22 mouse cellular contexts compared by ENCODE assay signal in the genomic region with DNA sequence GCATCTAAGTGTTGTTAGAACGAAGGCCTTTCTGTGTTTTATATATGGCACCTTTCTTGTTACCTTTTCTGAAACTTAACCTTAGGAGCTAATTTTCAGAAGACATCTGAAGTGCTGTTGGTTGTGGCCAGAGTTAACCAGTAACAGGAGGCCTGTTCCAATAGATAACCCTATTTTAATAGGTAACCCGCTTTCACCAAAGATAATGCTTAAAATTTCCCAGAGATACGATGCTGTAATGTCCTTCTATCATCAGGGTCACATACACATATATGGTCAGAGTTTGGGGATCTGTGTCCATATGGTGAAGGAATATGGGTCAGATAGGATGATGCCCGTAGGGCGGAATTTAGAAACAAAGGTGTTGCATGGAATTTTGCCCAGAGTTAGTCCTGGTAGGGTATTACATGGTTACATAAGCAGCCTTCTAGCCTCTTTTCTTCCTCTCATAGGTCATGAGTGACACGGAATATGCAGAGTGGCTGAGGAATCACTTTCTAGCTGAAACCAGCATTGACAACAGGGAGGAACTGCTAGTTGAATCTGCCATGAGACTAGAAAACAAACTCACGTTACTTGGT.
DNase-seq lines count a peak whose midpoint lies in the region; ATAC-seq and TF ChIP-seq lines count a peak whose summit lies in the region.
"Had no signal": no experiment of that assay in that cellular context is flagged by ENCODE, and none has a peak within 500 bp of the region (broad histone marks: within the 10 kb centered on the region; RNA-seq: fewer than 3 reads in every experiment).

No protein-coding gene starts in this region.

- no peak for TF ChIP-seq CTCF in kidney, postnatal 0 days (IDR thresholded peaks at IDR 0.05; ENCODE audit: low read depth)

- peaks cover 18% of the 10 kb centered on the region; the same call in 1 of the 2 replicates for H3K36me3 ChIP-seq in kidney, postnatal 0 days (ENCODE audit: insufficient read depth, low read length)
- no peaks in the 10 kb centered on the region for H3K36me3 ChIP-seq in forebrain, embryonic 12.5 days (replicated peaks)

- no peak overlapping the region for H3K4me3 ChIP-seq in kidney, postnatal 0 days (replicated peaks; ENCODE audit: low read depth, low read length)
- H3K4me3 ChIP-seq in forebrain, embryonic 12.5 days (replicated peaks) = no peak overlapping the region
- H3K4me3 ChIP-seq: embryonic facial prominence, embryonic 10.5 days; embryonic facial prominence, embryonic 15.5 days; heart, adult 2 months; heart, embryonic 12.5 days; layer of hippocampus, adult 2 months; liver, embryonic 12.5 days; megakaryocyte, embryonic 14.5 days had no signal

- H3K4me2 ChIP-seq in kidney, postnatal 0 days (ENCODE audit: low read length) = no peak overlapping the region; the same call in 1 of the 2 replicates
- H3K4me2 ChIP-seq in forebrain, embryonic 12.5 days = no peak overlapping the region
- H3K4me2 ChIP-seq: embryonic facial prominence, embryonic 15.5 days; heart, embryonic 12.5 days; hindbrain, embryonic 14.5 days; liver, embryonic 12.5 days had no signal

- WGBS in kidney, postnatal 0 days = 83% methylated on average over 7 of the region's 7 CpGs
- 95% methylated on average over 7 of the region's 7 CpGs for WGBS in forebrain, embryonic 12.5 days

- no peak overlapping the region for H3K9ac ChIP-seq in kidney, postnatal 0 days (ENCODE audit: low read depth, low read length)
- H3K9ac ChIP-seq in forebrain, embryonic 12.5 days = no peak overlapping the region
- H3K9ac ChIP-seq: embryonic facial prominence, embryonic 15.5 days; heart, embryonic 12.5 days; hindbrain, embryonic 14.5 days; liver, embryonic 12.5 days; liver, postnatal 0 days had no signal

- DNase-seq in kidney, adult 11 months = peak; percentile 61
- no peak for DNase-seq in kidney, postnatal 10 days
- peak; percentile 83 for DNase-seq in kidney, adult 9 months
- no peak for DNase-seq in kidney, postnatal 0 days (ENCODE audit: low spot score)
- no peak for DNase-seq in embryo, embryonic 11 days
- DNase-seq: B cell, adult 2 months; heart, adult 2 months; left cerebral cortex, postnatal 4 days; liver, postnatal 0 days; lung, postnatal 4 days; midbrain, embryonic 14.5 days; thymus, postnatal 4 days had no signal

- H3K27ac ChIP-seq in kidney, postnatal 0 days = peak overlapping the region; percentile 31; the same call in 1 of the 2 replicates
- no peak overlapping the region for H3K27ac ChIP-seq in forebrain, embryonic 12.5 days
- H3K27ac ChIP-seq: embryonic facial prominence, embryonic 10.5 days; embryonic facial prominence, embryonic 15.5 days; hindbrain, embryonic 14.5 days; layer of hippocampus, adult 2 months; liver, embryonic 12.5 days had no signal

- ATAC-seq in kidney, postnatal 0 days (replicated peaks; ENCODE audit: low FRiP score, low read depth) = no peak
- ATAC-seq in forebrain, embryonic 12.5 days (ENCODE audit: low FRiP score) = no peak
- ATAC-seq: forebrain, embryonic 14.5 days; intestine, postnatal 0 days; liver, embryonic 12.5 days; liver, postnatal 0 days had no signal

- no peaks in the 10 kb centered on the region for H3K9me3 ChIP-seq in kidney, postnatal 0 days (replicated peaks; ENCODE audit: low read length)
- no peaks in the 10 kb centered on the region for H3K9me3 ChIP-seq in forebrain, embryonic 12.5 days
- H3K9me3 ChIP-seq: embryonic facial prominence, embryonic 10.5 days; embryonic facial prominence, embryonic 15.5 days; heart, embryonic 12.5 days; liver, embryonic 12.5 days; megakaryocyte, embryonic 14.5 days had no signal

- H3K4me1 ChIP-seq in kidney, postnatal 0 days (replicated peaks; ENCODE audit: insufficient read depth, low read length) = 0 out of 2 replicates have a peak, but pooled peaks cover 5% of the 10 kb centered on the region
- no peaks in the 10 kb centered on the region for H3K4me1 ChIP-seq in forebrain, embryonic 12.5 days
- H3K4me1 ChIP-seq: embryonic facial prominence, embryonic 10.5 days; embryonic facial prominence, embryonic 15.5 days; heart, embryonic 12.5 days had no signal

- H3K27me3 ChIP-seq in kidney, postnatal 0 days (ENCODE audit: insufficient read depth, low read length) = no peaks in the 10 kb centered on the region
- no peaks in the 10 kb centered on the region for H3K27me3 ChIP-seq in forebrain, embryonic 12.5 days
- H3K27me3 ChIP-seq: embryonic facial prominence, embryonic 15.5 days; heart, embryonic 12.5 days; liver, embryonic 12.5 days; megakaryocyte, embryonic 14.5 days had no signal

Comparison
In these comparisons a context has a peak if more than half of its experiments do, and no peak if none do; other contexts are left out.
1. DNase-seq: peak in kidney, adult 11 months (single experiment) and kidney, adult 9 months (single experiment); none in kidney, postnatal 10 days (single experiment), kidney, postnatal 0 days (single experiment) and embryo, embryonic 11 days (single experiment).